Mouse (Mus musculus) liver, postnatal 0 days (tissue): ENCODE results near the gene Rasd1. TPM values are rescaled to one million over a fixed set of nuclear protein-coding genes. Genes with fewer than 3 reads are reported as not detected.
A peak's percentile ranks its signal among the peaks of the same experiment; 100 is the strongest.

Source experiments
- ATAC-seq: fragments of 200-750 bp; cut with Nextera tagmentation; 2 replicates; pipeline ENCODE4 v1.8.0; 2017; ENCODE audit warnings: mild to moderate bottlenecking, moderate library complexity
- DNase-seq: peaks from one replicate; pipeline ENCODE4 v3.0.0-alpha.2; 2016
- H3K27ac ChIP-seq: fragments of 300-500 bp; sonication (generic); 2 replicates; pipeline ENCODE4 v1.5.1; 2014; ENCODE audit warnings: antibody characterized with exemption, moderate library complexity, mild to moderate bottlenecking, low read depth
- H3K27me3 ChIP-seq: fragments of 300-500 bp; sonication (generic); 2 replicates; pipeline ENCODE4 v1.6.1; 2014; ENCODE audit warnings: low read length, control low read depth, mixed read lengths; ENCODE audit not compliant: insufficient read depth
- H3K36me3 ChIP-seq: fragments of 300-500 bp; sonication (generic); replicated peaks from 2 replicates; pipeline ENCODE4 v1.6.1; 2014; ENCODE audit warnings: mild to moderate bottlenecking, control low read depth, low read length, moderate library complexity, mixed read lengths; ENCODE audit not compliant: insufficient read depth
- H3K4me1 ChIP-seq: fragments of 300-500 bp; sonication (generic); 2 replicates; pipeline ENCODE4 v1.6.1; 2014; ENCODE audit warnings: antibody characterized with exemption, mild to moderate bottlenecking, control low read depth; ENCODE audit not compliant: insufficient read depth
- H3K4me2 ChIP-seq: fragments of 300-500 bp; sonication (generic); 2 replicates; pipeline ENCODE4 v1.6.1; 2014; ENCODE audit warnings: low read depth, mild to moderate bottlenecking, low read length, moderate library complexity, mixed read lengths
- H3K4me3 ChIP-seq: fragments of 300-500 bp; sonication (generic); 2 replicates; pipeline ENCODE4 v1.5.1; 2014; ENCODE audit warnings: low read depth, low read length
- H3K9ac ChIP-seq: fragments of 300-500 bp; sonication (generic); replicated peaks from 2 replicates; pipeline ENCODE4 v1.6.1; 2014; ENCODE audit warnings: mild to moderate bottlenecking, moderate library complexity
- H3K9me3 ChIP-seq: fragments of 300-500 bp; sonication (generic); 2 replicates; pipeline ENCODE4 v1.6.1; 2016; ENCODE audit warnings: mild to moderate bottlenecking, control low read depth, low read length, mixed read lengths
- CTCF ChIP-seq: sonication (generic); IDR thresholded peaks from 2 replicates; pipeline ENCODE4 v1.5.1; 2016; ENCODE audit warnings: antibody characterized with exemption, low read depth
- EP300 ChIP-seq: IDR thresholded peaks from 2 replicates; pipeline ENCODE4 v1.6.1; 2016; ENCODE audit warnings: antibody characterized with exemption, low read depth, mild to moderate bottlenecking
- WGBS: fragments of 180-500 bp; shearing (Covaris S2); extraction: QIAGEN DNeasy Blood & Tissue Kit; methylation state at CpG from one replicate; pipeline ENCODE4 v1.1.7; 2014; ENCODE audit not compliant: insufficient replicate concordance; 5-methylcytosine and 5-hydroxymethylcytosine counted together
- polyA plus RNA-seq: library from polyadenylated mRNA; unstranded; fragments of >200 nt; fragmentation: Nextera tagmentation; extraction: Ambion mirVana; gene quantifications from 2 replicates; pipeline ENCODE4 v1.2.1, GENCODE M21; 2015

Gene Rasd1
- polyA plus RNA-seq, 1 experiment from 2014 or later: 3.2 TPM

DNA sequence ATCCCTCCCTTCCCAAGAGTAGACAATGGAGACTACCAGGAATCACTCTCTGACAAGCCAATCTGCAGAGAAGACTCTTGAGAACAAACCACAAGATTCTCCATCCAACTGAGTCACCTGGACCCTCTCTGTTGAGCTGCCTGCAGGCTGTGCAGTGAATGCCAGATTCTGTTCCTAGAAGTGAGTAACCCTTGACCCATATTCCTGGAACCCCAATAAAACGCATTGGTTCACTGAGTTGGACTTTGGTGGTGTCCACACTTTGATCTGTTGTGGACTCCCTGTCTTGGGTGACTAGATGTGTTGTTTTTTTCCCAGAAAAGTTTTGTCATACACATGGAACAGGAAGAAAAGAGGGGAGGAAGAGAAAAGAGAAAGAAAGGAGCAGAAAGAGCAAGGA, 24.9 kb downstream of the Rasd1 start:
- Histone ChIP-seq H3K9ac (no peak overlapping the region), H3K36me3 (no peaks in the 10 kb centered on the region), H3K9me3 (no peaks in the 10 kb centered on the region), H3K27me3 (no peaks in the 10 kb centered on the region), H3K4me3 (no peak overlapping the region), H3K4me2 (no peak overlapping the region), H3K4me1 (peaks cover 17% of the 10 kb centered on the region), H3K27ac (no peak overlapping the region)
- WGBS: 78% methylated on average over 1 of the region's 1 CpGs
- TF ChIP-seq EP300 (no peak), CTCF (no peak)
- ATAC-seq (no peak), DNase-seq (no peak)

DNA sequence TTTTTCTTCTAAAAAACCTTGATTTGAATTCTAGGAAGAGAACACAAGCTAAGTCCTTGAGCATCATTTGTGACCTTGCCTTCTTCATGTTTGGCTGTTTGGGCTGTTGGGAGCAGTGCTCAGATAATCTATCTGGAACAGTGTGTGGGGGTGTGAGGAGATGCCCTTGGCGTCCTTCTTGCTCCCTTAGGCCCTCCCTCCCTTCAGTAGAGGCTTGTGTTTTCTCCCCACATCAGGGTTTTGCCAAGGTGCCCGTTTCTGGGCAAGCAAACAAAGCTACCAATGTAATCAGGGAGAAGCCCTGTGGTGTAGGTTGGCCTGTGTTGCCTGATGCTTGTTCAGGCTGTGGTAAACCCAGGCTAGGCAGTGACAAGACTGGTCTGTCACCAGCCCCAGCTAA, 27.1 kb downstream of the Rasd1 start:
- H3K4me3 ChIP-seq: no peak overlapping the region
- H3K4me2 ChIP-seq: no peak overlapping the region
- no peak for DNase-seq
- H3K9ac ChIP-seq: no peak overlapping the region
- peaks cover 17% of the 10 kb centered on the region for H3K4me1 ChIP-seq
- H3K36me3 ChIP-seq: no peaks in the 10 kb centered on the region
- H3K9me3 ChIP-seq: no peaks in the 10 kb centered on the region
- WGBS: 31% methylated on average over 2 of the region's 2 CpGs
- no peaks in the 10 kb centered on the region for H3K27me3 ChIP-seq
- TF ChIP-seq EP300: no peak
- TF ChIP-seq CTCF: no peak
- H3K27ac ChIP-seq: no peak overlapping the region
- ATAC-seq: no peak

- DNase-seq (no peak), ATAC-seq (no peak)
- H3K9ac ChIP-seq: no peak overlapping the region
- H3K4me1 ChIP-seq: peaks cover 13% of the 10 kb centered on the region
- no peaks in the 10 kb centered on the region for H3K9me3 ChIP-seq
- H3K27ac ChIP-seq: no peak overlapping the region
- H3K4me3 ChIP-seq: no peak overlapping the region
- no peak overlapping the region for H3K4me2 ChIP-seq
- TF ChIP-seq EP300: no peak
- no peak for TF ChIP-seq CTCF
- 84% methylated on average over 3 of the region's 3 CpGs for WGBS
- no peaks in the 10 kb centered on the region for H3K27me3 ChIP-seq
- no peaks in the 10 kb centered on the region for H3K36me3 ChIP-seq
These were observed 27.7 kb downstream of the Rasd1 start for GRCm38 (mm10) chr11:59937023-59937422.

DNA sequence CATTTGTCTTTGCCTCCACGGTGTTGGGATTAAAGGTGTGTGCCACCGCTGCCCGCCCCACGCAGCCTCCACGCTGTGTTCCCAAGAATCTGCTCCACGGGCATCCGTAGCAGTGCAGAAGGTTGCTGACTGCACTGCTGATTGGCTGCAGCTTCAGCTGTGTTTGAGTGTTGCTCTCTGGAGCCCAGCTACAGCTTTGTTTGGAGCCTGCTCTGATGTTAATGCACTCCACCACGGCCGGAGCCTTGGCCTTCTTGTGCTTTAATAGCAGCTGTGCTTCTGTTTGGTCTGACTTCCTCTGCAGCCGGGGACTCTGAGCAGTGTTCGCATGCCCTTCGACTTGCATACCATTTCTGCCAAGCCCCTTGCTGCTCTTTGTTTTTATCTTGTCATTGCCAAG, 30.8 kb downstream of the Rasd1 start:
- no peaks in the 10 kb centered on the region for H3K4me1 ChIP-seq
- 58% methylated on average over 12 of the region's 12 CpGs for WGBS
- no peak overlapping the region for H3K9ac ChIP-seq
- no peak for ATAC-seq
- H3K4me3 ChIP-seq: no peak overlapping the region
- no peak overlapping the region for H3K4me2 ChIP-seq
- H3K36me3 ChIP-seq: no peaks in the 10 kb centered on the region
- no peaks in the 10 kb centered on the region for H3K27me3 ChIP-seq
- no peak for TF ChIP-seq EP300
- no peak for TF ChIP-seq CTCF
- H3K27ac ChIP-seq: no peak overlapping the region
- no peak for DNase-seq
- H3K9me3 ChIP-seq: no peaks in the 10 kb centered on the region

- Histone ChIP-seq H3K9me3 (no peaks in the 10 kb centered on the region), H3K4me3 (no peak overlapping the region), H3K4me2 (no peak overlapping the region), H3K27ac (no peak overlapping the region), H3K36me3 (no peaks in the 10 kb centered on the region), H3K9ac (no peak overlapping the region), H3K27me3 (no peaks in the 10 kb centered on the region), H3K4me1 (no peaks in the 10 kb centered on the region)
- TF ChIP-seq EP300 (no peak), CTCF (no peak)
- 49% methylated on average over 9 of the region's 9 CpGs for WGBS
- ATAC-seq (no peak), DNase-seq (no peak)
These were observed 32.0 kb downstream of the Rasd1 start for GRCm38 (mm10) chr11:59932560-59933337.

DNA sequence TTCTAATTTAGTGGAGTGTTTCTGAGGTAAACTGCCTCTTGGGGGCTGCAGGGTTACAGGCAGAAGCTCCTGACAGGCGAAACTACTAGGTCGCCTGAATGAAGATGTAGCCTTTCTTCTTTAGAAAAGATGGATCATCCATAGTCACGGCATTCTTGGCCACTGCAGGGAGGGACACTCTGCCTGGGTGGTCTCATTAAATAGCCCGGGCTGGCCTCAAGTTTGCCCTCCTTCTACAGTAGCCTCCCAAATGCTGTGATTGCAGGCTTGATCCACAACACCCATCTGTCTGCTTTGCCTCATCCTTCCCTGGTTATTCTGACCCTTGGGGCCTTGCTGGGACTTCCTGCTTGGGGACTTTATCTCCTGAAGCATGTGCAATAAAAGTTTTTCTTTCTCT, 34.7 kb downstream of the Rasd1 start:
- no peak overlapping the region for H3K4me3 ChIP-seq
- H3K27ac ChIP-seq: no peak overlapping the region
- no peak for TF ChIP-seq CTCF
- TF ChIP-seq EP300: no peak
- H3K36me3 ChIP-seq: no peaks in the 10 kb centered on the region
- H3K27me3 ChIP-seq: no peaks in the 10 kb centered on the region
- DNase-seq (no peak), ATAC-seq (no peak)
- H3K4me2 ChIP-seq: no peak overlapping the region
- H3K9ac ChIP-seq: no peak overlapping the region
- no peaks in the 10 kb centered on the region for H3K4me1 ChIP-seq
- H3K9me3 ChIP-seq: no peaks in the 10 kb centered on the region
- 59% methylated on average over 4 of the region's 4 CpGs for WGBS

DNA sequence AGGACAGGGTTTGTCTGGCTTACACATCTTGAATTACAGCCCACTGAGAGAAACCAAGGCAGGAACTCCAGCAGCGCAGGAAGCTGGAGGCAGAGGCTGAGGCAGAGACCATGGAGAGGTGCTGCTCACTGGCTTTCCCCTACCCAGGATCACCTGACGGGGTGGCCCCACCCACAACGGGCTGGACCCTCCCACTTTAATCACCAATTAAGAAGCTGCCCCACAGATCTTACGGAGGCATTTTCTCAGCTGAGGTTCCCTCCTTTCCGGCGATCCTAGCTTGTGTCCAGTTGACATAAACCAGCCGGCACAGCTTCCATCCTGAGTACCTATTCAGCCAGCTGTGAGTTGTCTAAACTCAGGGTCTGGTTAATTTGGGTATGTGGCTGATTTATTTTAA, 43.5 kb downstream of the Rasd1 start:
- Histone ChIP-seq H3K9ac (no peak overlapping the region), H3K4me1 (peaks cover 12% of the 10 kb centered on the region; the same call in 1 of the 2 replicates), H3K4me3 (no peak overlapping the region), H3K9me3 (no peaks in the 10 kb centered on the region), H3K4me2 (peak overlapping the region; percentile 7; the same call in 1 of the 2 replicates), H3K27ac (no peak overlapping the region), H3K36me3 (no peaks in the 10 kb centered on the region), H3K27me3 (no peaks in the 10 kb centered on the region)
- ATAC-seq (no peak), DNase-seq (no peak)
- WGBS: 52% methylated on average over 7 of the region's 7 CpGs
- no peak for TF ChIP-seq CTCF
- no peak for TF ChIP-seq EP300
